Mouse (Mus musculus) ES-E14 (cell line): ENCODE data around the gene Abhd10. TPM values are rescaled to one million over a fixed set of nuclear protein-coding genes. Genes with fewer than 3 reads are reported as not detected.

ENCODE experiments used
- DNase-seq: peaks from one replicate; pipeline ENCODE4 v3.0.0-alpha.2; 2013; ENCODE audit warnings: low read depth, low spot score
- H3K27ac ChIP-seq: 2 replicates; pipeline ENCODE4 v1.5.1; 2012; ENCODE audit warnings: low read depth, mild to moderate bottlenecking, low read length, moderate library complexity, mixed read lengths; ENCODE audit not compliant: poor library complexity, insufficient read depth, severe bottlenecking
- H3K36me3 ChIP-seq: 2 replicates; pipeline ENCODE4 v1.6.1; 2012; ENCODE audit warnings: mild to moderate bottlenecking, low read length, moderate library complexity, mixed read lengths; ENCODE audit not compliant: control insufficient read depth, poor library complexity, insufficient read depth, severe bottlenecking
- H3K4me1 ChIP-seq, 2 experiments: fragments of 150-350 bp in 1 of 2; sonication (generic) in 1 of 2; 2 replicates each; pipeline ENCODE4 v1.6.1; 2012; ENCODE audit warnings: low read length in 2 of 2, mild to moderate bottlenecking in 1 of 2, mixed read lengths in 1 of 2; ENCODE audit not compliant: control insufficient read depth in 2 of 2, insufficient read depth in 2 of 2, poor library complexity in 1 of 2
- H3K4me3 ChIP-seq, 2 experiments: fragments of 150-350 bp in 1 of 2; sonication (generic) in 1 of 2; 2 replicates each; pipeline ENCODE4 v1.5.1; 2012; ENCODE audit warnings: low read length in 2 of 2, low read depth in 1 of 2, mild to moderate bottlenecking in 1 of 2, mixed read lengths in 1 of 2; ENCODE audit not compliant: insufficient read depth in 1 of 2, poor library complexity in 1 of 2, severe bottlenecking in 1 of 2
- H3K9ac ChIP-seq: 2 replicates; pipeline ENCODE4 v1.6.1; 2012; ENCODE audit warnings: low read depth, mild to moderate bottlenecking, low read length, mixed read lengths; ENCODE audit not compliant: poor library complexity, insufficient read depth, severe bottlenecking
- H3K9me3 ChIP-seq: fragments of 150-350 bp; sonication (generic); 2 replicates; pipeline ENCODE4 v1.6.1; 2012; ENCODE audit warnings: low read depth, mild to moderate bottlenecking, low read length; ENCODE audit not compliant: control insufficient read depth, insufficient read depth
- CHD2 ChIP-seq: IDR thresholded peaks from 2 replicates; pipeline ENCODE4 v1.6.1; 2014; ENCODE audit warnings: mild to moderate bottlenecking, low read depth, low read length, inconsistent platforms
- HCFC1 ChIP-seq: IDR thresholded peaks from 2 replicates; pipeline ENCODE4 v1.6.1; 2012; ENCODE audit warnings: low read length, inconsistent platforms, borderline replicate concordance; ENCODE audit not compliant: insufficient read depth
- MAFK ChIP-seq: IDR thresholded peaks from 2 replicates; pipeline ENCODE4 v1.6.1; 2014; ENCODE audit warnings: mild to moderate bottlenecking, low read depth, low read length, inconsistent platforms; ENCODE audit not compliant: insufficient read depth
- ZC3H11A ChIP-seq: IDR thresholded peaks from 2 replicates; pipeline ENCODE4 v1.6.1; 2012; ENCODE audit warnings: low read depth, mild to moderate bottlenecking, inconsistent platforms, low read length, borderline replicate concordance
- ZNF384 ChIP-seq: IDR thresholded peaks from 2 replicates; pipeline ENCODE4 v1.6.1; 2012; ENCODE audit warnings: low read depth, low read length, inconsistent platforms
- in situ Hi-C, 2 experiments: fragments of 600-800 bp; cut with MboI; formaldehyde crosslinking; loops; one replicate each; pipeline ENCODE4 v1.15.1; 2025; ENCODE audit warnings: low sequenced_read_pairs in 2 of 2, inconsistent platforms in 1 of 2; ENCODE audit not compliant: unreplicated experiment in 2 of 2
- total RNA-seq: library from RNA; depleted of rRNA; stranded (reverse); fragments of 300-350 nt; gene quantifications from 2 replicates; pipeline ENCODE4 v1.2.3, GENCODE M21; 2012

Abhd10 gene
- total RNA-seq, 1 experiment = 13.2 TPM

- TF ChIP-seq HCFC1 (no peak), CHD2 (no peak), ZC3H11A (no peak), ZNF384 (no peak)
- no peaks in the 10 kb centered on the region for H3K36me3 ChIP-seq
- no peak overlapping the region for H3K27ac ChIP-seq
- in situ Hi-C loops = no loop called here
- H3K9me3 ChIP-seq = no peaks in the 10 kb centered on the region
- H3K4me1 ChIP-seq = peaks cover 0 to 2% of the 10 kb centered on the region in 2 experiments; a peak in 1 of 4 replicates
- H3K4me3 ChIP-seq = no peak overlapping the region
- H3K9ac ChIP-seq = no peak overlapping the region
- peak; percentile 41 for DNase-seq
Observed at GRCm38 (mm10) chr16:45786639-45787038, 43.9 kb upstream of the Abhd10 start.

GRCm38 (mm10) chr16:45780001-45780400 is 37.2 kb upstream of the Abhd10 start:
- TF ChIP-seq ZNF384 (no peak), CHD2 (no peak), ZC3H11A (no peak), MAFK (no peak), HCFC1 (no peak)
- H3K36me3 ChIP-seq = no peaks in the 10 kb centered on the region

GRCm38 (mm10) chr16:45774813-45775212 is 32.1 kb upstream of the Abhd10 start:
- no peak for DNase-seq
- H3K4me1 ChIP-seq = no peaks in the 10 kb centered on the region
- no peak overlapping the region for H3K4me3 ChIP-seq
- no peaks in the 10 kb centered on the region for H3K9me3 ChIP-seq
- H3K36me3 ChIP-seq = no peaks in the 10 kb centered on the region
- no peak overlapping the region for H3K9ac ChIP-seq
- TF ChIP-seq MAFK = no peak
- TF ChIP-seq ZNF384 = no peak
- TF ChIP-seq HCFC1 = no peak
- TF ChIP-seq CHD2 = no peak
- in situ Hi-C loops = no loop called here
- no peak overlapping the region for H3K27ac ChIP-seq

More at GRCm38 (mm10) chr16:45780001-45780400, 37.2 kb upstream of the Abhd10 start:
- H3K9ac ChIP-seq = no peak overlapping the region
- in situ Hi-C loops = no loop called here
- H3K9me3 ChIP-seq = no peaks in the 10 kb centered on the region
- H3K27ac ChIP-seq = no peak overlapping the region
- H3K4me3 ChIP-seq = no peak overlapping the region
- no peak for DNase-seq
- H3K4me1 ChIP-seq = no peaks in the 10 kb centered on the region

GRCm38 (mm10) chr16:45770914-45771313 is 28.2 kb upstream of the Abhd10 start:
- H3K27ac ChIP-seq = no peak overlapping the region
- no peak for DNase-seq
- H3K4me1 ChIP-seq = no peaks in the 10 kb centered on the region
- in situ Hi-C loops = no loop called here
- H3K9ac ChIP-seq = no peak overlapping the region
- no peaks in the 10 kb centered on the region for H3K36me3 ChIP-seq
- H3K4me3 ChIP-seq = no peak overlapping the region
- H3K9me3 ChIP-seq = no peaks in the 10 kb centered on the region
- TF ChIP-seq ZNF384 (no peak), HCFC1 (no peak), MAFK (no peak), ZC3H11A (no peak), CHD2 (no peak)
